Mouse (Mus musculus) lung, embryonic 15.5 days (tissue): Measurements from ENCODE around the gene Olfr483. TPM values are rescaled to one million over a fixed set of nuclear protein-coding genes. Genes with fewer than 3 reads are reported as not detected.

Source experiments
- ATAC-seq: fragments of 200-750 bp; cut with Nextera tagmentation; 2 replicates; pipeline ENCODE4 v1.8.0; 2017; ENCODE audit warnings: moderate number of reproducible peaks, borderline replicate concordance; ENCODE audit not compliant: low FRiP score, low TSS enrichment; ENCODE audit errors: extremely low read depth
- H3K27ac ChIP-seq: fragments of 300-500 bp; sonication (generic); 2 replicates; pipeline ENCODE4 v1.5.1; 2015; ENCODE audit warnings: moderate library complexity, mild to moderate bottlenecking, inconsistent platforms
- H3K27me3 ChIP-seq: fragments of 300-500 bp; sonication (generic); 2 replicates; pipeline ENCODE4 v1.6.1; 2015; ENCODE audit warnings: inconsistent platforms
- H3K36me3 ChIP-seq: fragments of 300-500 bp; sonication (generic); 2 replicates; pipeline ENCODE4 v1.6.1; 2015; ENCODE audit warnings: inconsistent platforms
- H3K4me1 ChIP-seq: fragments of 300-500 bp; sonication (generic); 2 replicates; pipeline ENCODE4 v1.6.1; 2015; ENCODE audit warnings: inconsistent platforms
- H3K4me2 ChIP-seq: fragments of 300-500 bp; sonication (generic); 2 replicates; pipeline ENCODE4 v1.6.1; 2015; ENCODE audit warnings: inconsistent platforms, mild to moderate bottlenecking, moderate library complexity
- H3K4me3 ChIP-seq: fragments of 300-500 bp; sonication (generic); 2 replicates; pipeline ENCODE4 v1.5.1; 2015; ENCODE audit warnings: mild to moderate bottlenecking, inconsistent platforms
- H3K9ac ChIP-seq: fragments of 300-500 bp; sonication (generic); 2 replicates; pipeline ENCODE4 v1.6.1; 2015; ENCODE audit warnings: inconsistent platforms
- H3K9me3 ChIP-seq: fragments of 300-500 bp; sonication (generic); 2 replicates; pipeline ENCODE4 v1.6.1; 2016; ENCODE audit warnings: inconsistent platforms
- WGBS: fragments of 180-500 bp; shearing (Covaris S2); methylation state at CpG from one replicate; pipeline ENCODE4 v1.1.7; 2015; 5-methylcytosine and 5-hydroxymethylcytosine counted together
- polyA plus RNA-seq: library from polyadenylated mRNA; unstranded; fragments of >200 nt; fragmentation: Nextera tagmentation; extraction: Ambion mirVana; gene quantifications from 2 replicates; pipeline ENCODE4 v1.2.1, GENCODE M21; 2015

Olfr483 gene
- polyA plus RNA-seq = not detected in 2 replicates

GRCm38 (mm10) chr7:108100549-108100948 lies at the start of gene Olfr483:
Gene Olfr483 (plus strand): TSS chr7:108100849.
- H3K9me3 ChIP-seq = no peaks in the 10 kb centered on the region
- no peak within 1 kb of the TSS for H3K4me3 ChIP-seq
- WGBS = 80% methylated on average over 1 of the region's 1 CpGs
- H3K4me2 ChIP-seq = no peak within 1 kb of the TSS
- no peaks in the 10 kb centered on the region for H3K27me3 ChIP-seq
- no peaks in the 10 kb centered on the region for H3K36me3 ChIP-seq
- no peak within 1 kb of the TSS for H3K9ac ChIP-seq
- no peak within 1 kb of the TSS for H3K27ac ChIP-seq
- ATAC-seq = no peak
- H3K4me1 ChIP-seq = no peaks in the 10 kb centered on the region

DNA sequence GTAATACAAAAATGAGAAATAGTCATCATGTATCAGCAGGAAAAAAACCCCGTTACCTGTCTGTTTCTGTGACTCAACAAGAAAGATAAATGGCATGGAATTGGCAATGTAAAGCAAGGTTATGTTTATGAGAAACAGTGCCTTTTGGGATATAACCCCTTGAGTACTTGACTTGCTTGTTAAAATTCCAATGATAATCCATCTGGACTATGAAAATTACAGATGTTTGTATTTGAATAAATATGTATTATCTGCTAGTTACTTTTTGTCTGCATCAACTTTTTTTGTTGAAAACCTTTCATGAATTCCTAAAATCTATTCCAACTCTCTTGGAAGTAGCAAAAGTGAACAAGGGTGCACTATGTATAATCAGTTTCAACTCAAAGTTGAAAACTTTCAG lies 33.4 kb upstream of the Olfr483 start, which contains the start of gene Olfr480:
Gene Olfr480, minus strand, starts transcription at position 101 of the 400 bp plus-strand sequence.
- no peaks in the 10 kb centered on the region for H3K36me3 ChIP-seq
- no peaks in the 10 kb centered on the region for H3K27me3 ChIP-seq
- no peak for ATAC-seq
- H3K27ac ChIP-seq = no peak within 1 kb of the TSS
- H3K4me2 ChIP-seq = no peak within 1 kb of the TSS
- WGBS = 70% methylated on average over 1 of the region's 1 CpGs
- no peak within 1 kb of the TSS for H3K9ac ChIP-seq
- H3K4me3 ChIP-seq = no peak within 1 kb of the TSS
- no peaks in the 10 kb centered on the region for H3K4me1 ChIP-seq
- no peaks in the 10 kb centered on the region for H3K9me3 ChIP-seq

DNA sequence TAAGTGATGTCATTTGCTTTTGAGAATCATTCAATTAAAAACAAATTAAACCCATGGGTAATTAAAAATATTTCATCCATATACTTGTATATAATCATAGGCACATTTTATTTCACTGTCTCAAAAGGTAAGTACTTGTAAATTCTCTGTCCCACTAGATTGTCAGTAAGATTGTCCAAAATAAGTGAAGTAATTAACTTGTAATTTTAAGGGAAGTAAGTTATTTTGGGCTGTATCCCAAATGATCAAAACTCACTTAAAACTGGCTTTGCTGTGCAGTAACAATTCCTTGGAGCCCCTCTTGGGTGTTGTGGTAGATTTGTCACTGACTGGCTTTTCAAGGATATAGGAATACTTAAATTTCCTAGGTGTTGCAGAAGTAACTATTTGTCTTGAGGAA lies 21.1 kb upstream of the Olfr483 start, which contains the start of gene Olfr481:
Gene Olfr481, plus strand, starts transcription at position 301 of the 400 bp plus-strand sequence.
- H3K9ac ChIP-seq = no peak within 1 kb of the TSS
- no peaks in the 10 kb centered on the region for H3K27me3 ChIP-seq
- H3K4me1 ChIP-seq = no peaks in the 10 kb centered on the region
- H3K27ac ChIP-seq = no peak within 1 kb of the TSS
- no peak for ATAC-seq
- no peak within 1 kb of the TSS for H3K4me3 ChIP-seq
- H3K9me3 ChIP-seq = no peaks in the 10 kb centered on the region
- no peak within 1 kb of the TSS for H3K4me2 ChIP-seq
- H3K36me3 ChIP-seq = no peaks in the 10 kb centered on the region

DNA sequence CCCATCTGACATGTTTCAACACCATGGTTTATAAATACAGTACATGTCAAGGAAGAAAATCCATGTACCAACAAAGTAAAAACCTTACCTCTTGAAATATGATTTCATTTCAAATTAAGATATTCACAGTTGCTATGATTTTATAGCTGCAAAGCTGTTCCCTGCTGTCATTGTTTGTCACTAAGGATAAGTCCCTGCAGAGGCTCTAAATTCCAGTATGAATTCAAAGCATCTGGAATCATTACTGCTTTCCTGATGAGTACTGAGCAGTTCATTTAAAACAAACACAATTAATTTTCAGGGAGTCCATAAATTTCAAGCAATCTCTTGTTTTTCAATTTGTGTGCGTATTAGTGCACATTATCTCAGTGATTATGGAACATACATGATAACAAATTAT lies 3.2 kb upstream of the Olfr483 start, which contains the start of gene Olfr482:
Gene Olfr482, minus strand, starts transcription at position 101 of the 400 bp plus-strand sequence.
- no peak within 1 kb of the TSS for H3K4me3 ChIP-seq
- no peaks in the 10 kb centered on the region for H3K27me3 ChIP-seq
- no peak within 1 kb of the TSS for H3K27ac ChIP-seq
- no peak within 1 kb of the TSS for H3K9ac ChIP-seq
- ATAC-seq = no peak
- WGBS = 75% methylated on average over 1 of the region's 1 CpGs
- H3K36me3 ChIP-seq = no peaks in the 10 kb centered on the region
- no peaks in the 10 kb centered on the region for H3K9me3 ChIP-seq
- H3K4me2 ChIP-seq = no peak within 1 kb of the TSS
- H3K4me1 ChIP-seq = no peaks in the 10 kb centered on the region

GRCm38 (mm10) chr7:108120681-108121080 lies 20.0 kb downstream of the Olfr483 start:
- Histone ChIP-seq H3K27me3 (no peaks in the 10 kb centered on the region), H3K36me3 (no peaks in the 10 kb centered on the region), H3K9ac (no peak overlapping the region), H3K4me2 (no peak overlapping the region), H3K4me3 (no peak overlapping the region), H3K9me3 (no peaks in the 10 kb centered on the region), H3K4me1 (no peaks in the 10 kb centered on the region), H3K27ac (no peak overlapping the region)
- WGBS = 12% methylated on average over 1 of the region's 1 CpGs
- ATAC-seq = no peak

DNA sequence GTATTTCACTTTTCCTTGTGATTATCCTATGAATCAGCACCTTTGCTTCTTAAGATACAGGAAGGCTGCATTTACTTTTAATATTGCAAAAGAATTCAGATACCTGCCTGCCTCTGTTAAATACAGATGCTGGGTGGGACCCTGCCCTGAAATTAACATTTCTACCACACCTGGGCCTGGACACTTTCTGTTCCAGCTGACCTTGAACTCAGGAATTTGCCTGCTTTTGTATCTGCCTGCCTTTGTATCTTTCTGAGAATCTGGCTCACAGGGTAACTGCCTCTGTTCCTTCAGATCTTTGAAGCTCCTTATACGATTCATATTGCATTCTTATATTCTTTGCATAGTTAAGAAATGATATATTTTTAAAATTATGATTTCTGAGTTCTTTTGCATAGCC lies 20.8 kb downstream of the Olfr483 start:
- Histone ChIP-seq H3K27ac (no peak overlapping the region), H3K9me3 (no peaks in the 10 kb centered on the region), H3K27me3 (no peaks in the 10 kb centered on the region), H3K4me3 (no peak overlapping the region), H3K36me3 (no peaks in the 10 kb centered on the region), H3K4me2 (no peak overlapping the region), H3K9ac (no peak overlapping the region), H3K4me1 (no peaks in the 10 kb centered on the region)
- ATAC-seq = no peak
- WGBS = 39% methylated on average over 1 of the region's 1 CpGs

- Histone ChIP-seq H3K27ac (no peak within 1 kb of the TSS), H3K27me3 (no peaks in the 10 kb centered on the region), H3K9me3 (no peaks in the 10 kb centered on the region), H3K4me2 (no peak within 1 kb of the TSS), H3K36me3 (no peaks in the 10 kb centered on the region), H3K4me1 (no peaks in the 10 kb centered on the region), H3K9ac (no peak within 1 kb of the TSS), H3K4me3 (no peak within 1 kb of the TSS)
- no peak for ATAC-seq
Observed at GRCm38 (mm10) chr7:108127349-108127748, 26.7 kb downstream of the Olfr483 start, which contains the start of gene Olfr484. Gene Olfr484 (minus strand): TSS chr7:108127449.

Other genes with a start within 250 kb of the Olfr483 start
- not detected in 2 replicates for gene Olfr472, start 202.9 kb upstream of the Olfr483 start, polyA plus RNA-seq
- not detected in 2 replicates for gene Olfr473, start 170.4 kb upstream of the Olfr483 start, polyA plus RNA-seq
- not detected in 2 replicates for gene Olfr474, start 146.2 kb upstream of the Olfr483 start, polyA plus RNA-seq
- gene Olfr476, start 136.0 kb upstream of the Olfr483 start, polyA plus RNA-seq = not detected in 2 replicates
- gene Olfr477, start 114.2 kb upstream of the Olfr483 start, polyA plus RNA-seq = not detected in 2 replicates
- not detected in 2 replicates for gene Olfr478, start 66.9 kb upstream of the Olfr483 start, polyA plus RNA-seq
- gene Olfr479, start 50.2 kb upstream of the Olfr483 start, polyA plus RNA-seq = not detected in 2 replicates
- gene Olfr480, start 33.5 kb upstream of the Olfr483 start, polyA plus RNA-seq = not detected in 2 replicates
- gene Olfr481, start 21.0 kb upstream of the Olfr483 start, polyA plus RNA-seq = not detected in 2 replicates
- gene Olfr482, start 3.3 kb upstream of the Olfr483 start, polyA plus RNA-seq = not detected in 2 replicates
- gene Olfr484, start 26.6 kb downstream of the Olfr483 start, polyA plus RNA-seq = not detected in 2 replicates
- gene Olfr485, start 59.0 kb downstream of the Olfr483 start, polyA plus RNA-seq = not detected in 2 replicates
- not detected in 2 replicates for gene Olfr486, start 71.9 kb downstream of the Olfr483 start, polyA plus RNA-seq
- gene Olfr487, start 113.8 kb downstream of the Olfr483 start, polyA plus RNA-seq = not detected in 2 replicates
- not detected in 2 replicates for gene Olfr488, start 157.5 kb downstream of the Olfr483 start, polyA plus RNA-seq
- not detected in 2 replicates for gene Olfr490, start 188.1 kb downstream of the Olfr483 start, polyA plus RNA-seq
- gene Olfr491, start 212.6 kb downstream of the Olfr483 start, polyA plus RNA-seq = not detected in 2 replicates
- gene Olfr492, start 222.8 kb downstream of the Olfr483 start, polyA plus RNA-seq = not detected in 2 replicates
- gene Olfr493, start 246.1 kb downstream of the Olfr483 start, polyA plus RNA-seq = not detected in 2 replicates